Mouse (Mus musculus): ENCODE data around the gene Galnt3. TPM values are rescaled to one million over a fixed set of nuclear protein-coding genes. Genes with fewer than 3 reads are reported as not detected.
A peak's percentile ranks its signal among the peaks of the same experiment; 100 is the strongest.

The Galnt3 gene
- polyA plus RNA-seq, 1 experiment from 2014 or later: 0.85 TPM

DNA sequence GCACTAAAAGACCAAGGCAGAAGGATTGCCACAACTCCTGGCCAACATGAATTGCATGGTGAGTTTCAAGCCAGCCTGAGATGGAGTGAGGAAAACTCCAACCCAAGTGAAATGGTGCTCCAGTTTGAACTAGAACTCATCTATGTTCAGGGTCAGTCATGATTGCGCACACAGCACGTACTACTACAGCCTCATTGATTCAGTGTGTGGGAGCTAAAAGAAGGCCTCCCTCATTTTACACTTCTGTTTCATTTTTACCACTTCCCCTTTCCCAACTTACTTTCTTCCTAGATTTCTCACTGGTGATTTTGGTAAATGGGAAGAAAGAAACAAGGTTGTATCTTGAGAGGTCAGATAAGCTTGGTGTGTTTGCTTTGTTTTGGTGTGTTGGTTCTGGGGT, 17.5 kb upstream of the Galnt3 start:
- no peaks in the 10 kb centered on the region for H3K36me3 ChIP-seq
- 92% methylated on average over 2 of the region's 2 CpGs for WGBS
- no peak overlapping the region for H3K27ac ChIP-seq
- 0 out of 2 replicates have a peak, but pooled peaks cover 3% of the 10 kb centered on the region for H3K4me1 ChIP-seq (replicated peaks)
- H3K27me3 ChIP-seq (ENCODE audit: insufficient read depth, poor library complexity, severe bottlenecking): no peaks in the 10 kb centered on the region
- H3K9me3 ChIP-seq: no peaks in the 10 kb centered on the region
- DNase-seq (ENCODE audit: low spot score): no peak
- no peak overlapping the region for H3K4me3 ChIP-seq

DNA sequence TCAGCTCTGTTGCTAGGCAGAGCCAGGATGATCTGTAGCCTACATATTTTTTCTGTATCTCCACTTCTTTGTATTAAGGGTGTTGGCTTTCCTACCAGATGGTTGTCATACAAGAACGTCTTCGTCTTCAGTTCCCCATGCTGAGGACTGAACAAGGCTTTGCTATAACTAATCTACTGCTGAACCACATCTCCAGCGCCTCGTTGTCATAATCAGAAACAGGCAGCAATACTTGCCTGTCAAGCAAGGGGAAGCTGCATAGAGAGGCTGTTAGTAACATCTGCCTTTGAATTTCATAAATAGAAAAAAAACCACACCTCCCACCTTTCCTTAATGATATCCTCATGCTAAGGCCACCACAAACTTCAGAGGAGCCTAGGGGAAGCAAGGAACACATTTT, 15.5 kb upstream of the Galnt3 start:
- no peak for DNase-seq (ENCODE audit: low spot score)
- Histone ChIP-seq H3K27me3 (ENCODE audit: insufficient read depth, poor library complexity, severe bottlenecking) (no peaks in the 10 kb centered on the region), H3K27ac (no peak overlapping the region), H3K9me3 (no peaks in the 10 kb centered on the region), H3K4me3 (no peak overlapping the region), H3K4me1 (replicated peaks) (0 out of 2 replicates have a peak, but pooled peaks cover 3% of the 10 kb centered on the region), H3K36me3 (no peaks in the 10 kb centered on the region)
- 73% methylated on average over 4 of the region's 4 CpGs for WGBS

DNA sequence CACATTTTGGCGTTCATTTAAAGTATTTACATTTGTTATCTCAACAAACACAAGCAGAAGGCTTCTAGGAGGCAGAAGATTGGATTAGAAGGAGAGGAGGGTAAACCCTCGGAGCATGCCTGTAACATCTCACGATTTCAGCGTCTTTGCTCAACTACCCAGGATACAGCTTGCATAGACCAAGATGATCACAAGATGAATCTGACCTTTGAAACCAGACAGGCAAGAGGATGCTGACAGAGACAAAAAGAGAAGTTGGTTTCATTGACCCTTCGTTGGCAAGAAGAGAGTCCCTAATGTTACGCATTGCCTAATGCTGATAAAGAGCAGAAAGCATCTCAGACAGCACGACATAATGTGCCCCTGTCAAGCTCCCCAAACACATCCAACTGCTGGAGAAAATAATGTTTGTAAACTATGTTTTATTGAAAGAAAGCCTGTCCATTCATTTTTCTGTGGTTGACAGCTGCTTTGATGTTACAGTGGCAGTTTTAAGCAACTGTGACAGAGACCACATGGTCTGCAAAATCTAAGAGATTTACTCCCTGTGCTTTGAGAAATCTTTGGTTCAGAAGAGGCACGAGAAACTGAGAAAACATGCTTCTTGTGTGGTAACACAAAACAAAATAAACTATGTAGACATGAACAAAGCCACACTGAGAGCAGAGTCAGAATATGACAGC, 7.2 kb upstream of the Galnt3 start:
- no peak for DNase-seq (ENCODE audit: low spot score)
- H3K27me3 ChIP-seq (ENCODE audit: insufficient read depth, poor library complexity, severe bottlenecking): peaks cover 2% of the 10 kb centered on the region
- no peak overlapping the region for H3K27ac ChIP-seq
- H3K4me3 ChIP-seq: no peak overlapping the region
- H3K4me1 ChIP-seq (replicated peaks): no peaks in the 10 kb centered on the region
- H3K36me3 ChIP-seq: no peaks in the 10 kb centered on the region
- 80% methylated on average over 8 of the region's 8 CpGs for WGBS
- no peaks in the 10 kb centered on the region for H3K9me3 ChIP-seq

DNA sequence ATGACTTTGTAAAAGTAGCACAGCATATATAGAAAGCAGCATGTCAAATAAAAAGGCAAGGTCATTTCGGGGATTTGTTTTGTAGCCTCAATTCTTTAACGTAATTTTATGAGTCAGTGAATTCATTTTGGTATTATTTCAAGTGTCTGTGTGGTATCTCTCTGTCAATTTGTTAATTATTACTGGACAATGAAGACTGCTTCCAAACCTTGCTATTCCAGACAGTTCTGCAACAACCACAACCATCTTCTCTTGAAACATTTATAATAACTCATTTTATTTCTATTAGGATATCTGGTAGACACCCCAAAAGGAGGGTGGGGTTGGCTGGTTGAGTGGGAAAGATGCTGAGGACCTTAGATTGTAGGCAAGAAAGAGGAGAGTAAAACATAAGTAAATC, 4.1 kb upstream of the Galnt3 start:
- Histone ChIP-seq H3K36me3 (no peaks in the 10 kb centered on the region), H3K4me3 (no peak overlapping the region), H3K9me3 (no peaks in the 10 kb centered on the region), H3K27me3 (ENCODE audit: insufficient read depth, poor library complexity, severe bottlenecking) (peaks cover 33% of the 10 kb centered on the region), H3K4me1 (replicated peaks) (peaks cover 13% of the 10 kb centered on the region), H3K27ac (no peak overlapping the region)
- no peak for DNase-seq (ENCODE audit: low spot score)
- 96% methylated on average over 2 of the region's 2 CpGs for WGBS

DNA sequence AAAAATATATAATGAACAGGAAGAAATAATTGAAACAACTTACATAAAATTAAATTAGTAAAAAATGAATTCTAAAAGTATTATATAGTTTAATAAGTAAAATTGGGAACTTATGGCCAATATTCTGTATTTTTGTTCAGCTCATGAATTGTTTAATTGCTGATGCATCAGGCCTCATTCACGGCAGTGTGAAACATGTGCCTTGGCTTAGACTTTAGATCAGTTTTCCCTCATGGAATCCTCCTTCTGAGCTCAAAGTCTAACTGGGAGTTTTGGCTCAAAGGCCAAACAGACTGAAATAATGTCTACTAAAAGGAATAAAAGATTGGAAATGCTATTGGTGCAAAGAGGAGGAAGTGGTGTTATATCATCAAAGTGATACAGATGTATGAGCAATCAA, 2.7 kb upstream of the Galnt3 start:
- H3K36me3 ChIP-seq: no peaks in the 10 kb centered on the region
- no peak for DNase-seq (ENCODE audit: low spot score)
- no peak overlapping the region for H3K27ac ChIP-seq
- H3K4me3 ChIP-seq: no peak overlapping the region
- no peaks in the 10 kb centered on the region for H3K9me3 ChIP-seq
- WGBS: 87% methylated on average over 1 of the region's 1 CpGs
- H3K27me3 ChIP-seq (ENCODE audit: insufficient read depth, poor library complexity, severe bottlenecking): peaks cover 47% of the 10 kb centered on the region
- H3K4me1 ChIP-seq (replicated peaks): peaks cover 15% of the 10 kb centered on the region

DNA sequence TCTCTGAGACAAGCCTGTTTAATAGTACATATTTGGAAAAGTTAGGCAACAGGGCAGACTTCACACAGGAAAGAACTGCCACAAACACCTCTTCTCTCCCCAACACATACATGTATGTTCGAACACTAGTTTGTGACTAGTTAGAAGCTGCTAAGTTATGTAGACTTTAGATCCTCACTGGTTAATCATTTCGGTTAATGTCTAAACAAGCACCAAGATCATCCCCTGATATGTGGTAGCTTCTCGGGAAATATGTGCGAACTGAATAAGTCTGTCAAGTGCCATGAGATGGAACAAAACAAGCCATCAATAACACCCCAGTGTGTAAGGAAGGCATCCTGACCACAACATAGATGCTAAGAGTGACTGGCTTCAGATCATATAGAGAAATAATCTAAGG, 2.1 kb upstream of the Galnt3 start:
- WGBS: 88% methylated on average over 4 of the region's 4 CpGs
- Histone ChIP-seq H3K27me3 (ENCODE audit: insufficient read depth, poor library complexity, severe bottlenecking) (peaks cover 52% of the 10 kb centered on the region), H3K9me3 (no peaks in the 10 kb centered on the region), H3K4me1 (replicated peaks) (peaks cover 15% of the 10 kb centered on the region), H3K4me3 (no peak overlapping the region), H3K36me3 (no peaks in the 10 kb centered on the region), H3K27ac (no peak overlapping the region)
- DNase-seq (ENCODE audit: low spot score): no peak

DNA sequence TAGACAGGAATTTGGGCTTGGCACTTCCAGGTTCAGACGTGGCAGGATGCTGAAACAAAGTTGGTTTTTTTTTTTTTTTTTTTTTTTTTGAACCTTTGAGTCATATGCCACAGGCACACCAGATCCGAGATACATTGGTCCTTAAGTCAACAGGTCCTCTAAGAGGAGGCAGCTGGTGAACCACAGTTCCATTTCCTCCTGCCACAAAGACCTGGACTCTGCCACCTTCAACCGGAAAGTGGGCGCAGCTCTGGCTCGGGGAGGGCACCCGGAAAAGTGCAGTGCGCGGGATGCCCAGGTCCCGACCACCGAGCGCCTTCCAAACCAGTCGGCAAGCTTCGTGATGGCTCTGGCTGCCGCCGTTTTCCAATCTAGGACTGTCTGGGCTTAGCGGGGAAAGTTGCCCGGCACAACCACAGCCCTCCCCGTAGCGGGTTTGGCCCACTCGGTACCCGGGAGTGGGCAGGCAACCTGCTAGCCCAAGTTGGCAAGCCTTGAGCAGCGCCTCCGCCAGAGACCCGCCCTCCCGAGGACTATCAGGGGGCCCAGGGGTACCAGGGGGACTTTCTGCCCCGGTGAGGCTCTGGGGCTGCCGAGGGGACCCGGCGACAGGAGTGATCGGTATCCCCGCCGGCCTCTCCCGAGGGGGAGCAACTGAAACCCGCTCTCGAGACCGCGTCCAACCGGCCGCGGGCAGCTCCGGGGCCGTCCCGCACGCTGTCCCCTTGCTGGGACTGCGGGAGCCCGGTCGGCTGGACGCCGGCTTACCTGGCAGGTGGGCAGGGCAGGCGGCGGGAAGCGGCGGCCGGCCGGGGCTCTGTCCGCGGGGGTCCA, 821 bp downstream of the Galnt3 start:
- Histone ChIP-seq H3K4me1 (replicated peaks) (peaks cover 15% of the 10 kb centered on the region), H3K36me3 (no peaks in the 10 kb centered on the region), H3K9me3 (no peaks in the 10 kb centered on the region), H3K27me3 (ENCODE audit: insufficient read depth, poor library complexity, severe bottlenecking) (peaks cover 52% of the 10 kb centered on the region), H3K27ac (peak overlapping the region; percentile 82), H3K4me3 (peak overlapping the region; percentile 85)
- DNase-seq (ENCODE audit: low spot score): peak; percentile 61
- under 1% methylated on average over 55 of the region's 57 CpGs for WGBS

DNA sequence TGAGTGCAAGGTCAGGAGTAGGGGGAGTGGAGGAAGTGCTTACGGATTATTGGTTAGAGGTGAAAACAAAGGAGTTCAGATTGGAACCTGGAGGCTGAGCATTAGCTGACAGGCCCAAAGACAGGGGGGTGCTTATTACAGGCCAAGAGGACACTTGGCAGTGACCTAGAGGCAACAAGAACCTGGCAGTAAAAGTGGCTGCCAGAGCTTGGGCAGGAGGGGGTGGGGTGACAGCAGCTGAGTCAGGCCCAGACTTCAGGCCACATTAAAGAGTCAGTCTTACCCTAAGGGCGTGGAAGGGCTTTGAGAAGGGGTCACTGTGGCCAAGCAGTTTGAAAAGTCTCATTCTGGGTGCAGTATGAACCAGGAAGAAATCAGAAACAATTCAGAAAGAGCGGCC, 7.1 kb downstream of the Galnt3 start:
- Histone ChIP-seq H3K36me3 (no peaks in the 10 kb centered on the region), H3K9me3 (no peaks in the 10 kb centered on the region), H3K27me3 (ENCODE audit: insufficient read depth, poor library complexity, severe bottlenecking) (peaks cover 7% of the 10 kb centered on the region), H3K27ac (no peak overlapping the region), H3K4me3 (no peak overlapping the region), H3K4me1 (replicated peaks) (peaks cover 8% of the 10 kb centered on the region; the same call in 1 of the 2 replicates)
- WGBS: 75% methylated on average over 3 of the region's 3 CpGs
- no peak for DNase-seq (ENCODE audit: low spot score)

DNA sequence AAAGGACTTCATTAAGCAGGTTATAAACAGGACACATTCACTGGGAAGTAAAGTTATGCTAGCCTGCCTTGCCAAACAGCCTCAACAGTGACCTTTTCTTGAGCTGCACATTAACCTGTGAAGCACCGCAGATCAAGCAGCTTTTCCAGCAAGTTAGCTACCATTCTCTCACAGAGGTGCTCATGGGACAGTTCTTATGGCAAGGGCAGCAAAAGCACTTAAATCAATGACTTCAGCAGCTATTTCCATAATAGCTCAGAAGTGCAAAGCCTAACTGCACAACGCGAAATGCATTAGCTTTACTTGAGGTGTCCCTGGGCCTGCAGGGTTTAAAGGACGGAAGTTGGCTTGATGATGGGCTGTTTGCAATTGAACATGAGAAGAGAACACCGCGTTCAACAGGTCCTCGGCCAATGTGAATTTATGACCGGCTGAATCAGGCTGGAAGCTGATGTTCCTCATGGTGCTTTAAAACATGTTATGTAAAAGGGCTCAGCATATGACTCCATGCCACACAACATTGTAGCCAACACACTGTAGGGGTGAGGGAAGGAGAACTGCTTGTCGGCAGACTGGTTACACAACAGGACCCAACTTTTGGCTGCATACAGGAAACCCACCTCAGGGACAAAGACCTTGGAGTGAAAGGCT, 16.8 kb downstream of the Galnt3 start:
- H3K27ac ChIP-seq: no peak overlapping the region
- WGBS: 97% methylated on average over 9 of the region's 9 CpGs
- DNase-seq (ENCODE audit: low spot score): no peak

DNA sequence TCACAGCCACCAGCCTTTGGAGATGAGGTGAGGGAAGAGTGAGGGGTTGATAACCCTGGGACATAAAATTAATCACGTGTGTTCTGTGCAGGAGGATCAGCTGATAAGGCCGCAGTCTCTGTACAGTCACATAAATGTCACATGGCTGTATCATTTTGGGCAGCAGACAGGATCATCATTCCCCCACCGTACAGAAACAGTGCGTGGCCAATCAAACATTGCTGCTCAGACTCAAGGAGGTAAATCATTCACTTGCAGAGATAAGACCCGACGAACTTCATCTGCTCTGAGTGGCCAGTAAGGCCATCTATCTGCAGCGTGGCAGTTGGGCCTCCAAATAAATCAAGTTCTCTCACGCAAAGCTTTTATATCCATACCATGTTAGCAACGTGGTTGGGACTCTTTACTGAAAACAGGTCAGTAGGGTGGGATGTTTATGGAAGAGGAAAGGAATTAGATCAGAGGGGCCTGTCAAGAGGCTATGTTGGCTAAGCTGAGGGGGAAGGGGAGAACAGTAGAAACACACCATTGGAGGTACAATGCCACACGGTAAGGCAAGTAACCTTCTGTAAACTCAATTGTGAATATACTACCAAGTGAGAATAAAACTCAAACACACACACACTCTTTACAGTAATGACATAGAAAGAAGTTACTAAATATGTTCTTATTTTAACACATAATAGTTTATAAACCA, 20.9 kb downstream of the Galnt3 start:
- H3K4me3 ChIP-seq: no peak overlapping the region
- H3K27me3 ChIP-seq (ENCODE audit: insufficient read depth, poor library complexity, severe bottlenecking): no peaks in the 10 kb centered on the region
- H3K4me1 ChIP-seq (replicated peaks): peaks cover 5% of the 10 kb centered on the region; the same call in 1 of the 2 replicates
- 92% methylated on average over 10 of the region's 10 CpGs for WGBS
- no peaks in the 10 kb centered on the region for H3K9me3 ChIP-seq
- DNase-seq (ENCODE audit: low spot score): no peak
- H3K27ac ChIP-seq: no peak overlapping the region
- no peaks in the 10 kb centered on the region for H3K36me3 ChIP-seq

More for the DNA sequence above, 16.8 kb downstream of the Galnt3 start:
- H3K4me1 ChIP-seq (replicated peaks): no peaks in the 10 kb centered on the region
- no peaks in the 10 kb centered on the region for H3K36me3 ChIP-seq
- no peak overlapping the region for H3K4me3 ChIP-seq
- H3K9me3 ChIP-seq: no peaks in the 10 kb centered on the region
- H3K27me3 ChIP-seq (ENCODE audit: insufficient read depth, poor library complexity, severe bottlenecking): no peaks in the 10 kb centered on the region

DNA sequence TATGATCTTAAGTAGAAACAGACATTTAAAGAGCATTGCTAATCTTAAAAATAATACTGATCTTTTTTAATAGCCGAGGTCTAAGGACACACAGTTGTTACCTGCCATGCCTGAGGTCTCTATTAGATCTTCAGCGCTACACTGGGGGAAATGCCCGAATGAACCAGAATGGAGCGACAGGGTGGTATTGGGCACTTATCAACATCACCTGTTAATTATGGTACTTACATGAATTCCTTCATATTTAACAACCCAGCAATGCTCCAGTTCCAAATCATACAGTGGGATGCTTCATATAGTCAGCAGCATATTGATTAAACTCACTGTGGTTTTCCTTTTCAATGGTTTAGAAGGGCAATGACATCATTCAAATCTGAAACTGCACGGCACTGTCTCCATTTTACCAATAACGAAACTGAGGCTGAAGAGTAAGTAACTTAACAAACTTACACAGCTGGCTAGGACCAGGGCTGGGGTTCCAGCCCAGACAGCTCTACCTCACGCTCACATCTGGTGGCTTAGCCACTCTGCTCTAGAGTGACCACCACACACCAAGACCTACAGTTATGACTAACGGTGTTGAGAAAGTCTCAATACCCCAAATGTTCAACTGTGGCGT, 23.0 kb downstream of the Galnt3 start:
- no peak overlapping the region for H3K4me3 ChIP-seq
- H3K27ac ChIP-seq: no peak overlapping the region
- no peak for DNase-seq (ENCODE audit: low spot score)
- peaks cover 14% of the 10 kb centered on the region for H3K4me1 ChIP-seq (replicated peaks)
- H3K9me3 ChIP-seq: no peaks in the 10 kb centered on the region
- no peaks in the 10 kb centered on the region for H3K36me3 ChIP-seq
- no peaks in the 10 kb centered on the region for H3K27me3 ChIP-seq (ENCODE audit: insufficient read depth, poor library complexity, severe bottlenecking)
- WGBS: 93% methylated on average over 9 of the region's 9 CpGs

DNA sequence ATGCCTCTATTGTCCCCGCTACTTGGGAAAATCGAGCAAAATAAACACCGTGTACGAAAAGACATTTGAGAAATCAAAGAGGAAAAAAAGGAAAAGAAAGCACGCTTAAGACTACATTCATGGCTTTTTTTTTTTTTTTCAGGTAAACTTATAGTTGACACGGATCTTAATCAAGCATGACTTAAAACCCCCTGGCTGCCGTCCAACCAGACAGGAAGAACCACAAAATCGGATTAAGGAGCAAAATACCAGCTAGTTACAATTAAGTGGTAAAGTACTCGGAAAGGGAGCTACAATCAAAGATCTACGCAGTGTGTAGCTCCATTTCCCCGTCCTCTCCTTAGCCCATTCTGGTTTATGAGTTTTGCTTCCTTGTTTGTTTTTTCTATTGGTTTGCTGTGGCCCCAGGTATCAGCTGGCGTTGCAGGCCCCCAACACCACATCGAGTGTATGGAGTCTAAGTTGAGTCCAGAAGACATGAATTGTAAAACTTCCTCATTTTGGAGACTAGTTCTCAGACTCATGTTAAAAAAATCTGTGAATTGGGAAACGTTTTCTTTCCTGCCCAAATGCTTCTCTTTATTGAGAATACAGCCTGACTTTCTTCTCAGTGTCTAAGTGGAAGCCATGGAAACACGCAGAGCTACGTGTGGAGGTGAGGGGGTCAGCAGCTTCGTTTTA, 24.0 kb downstream of the Galnt3 start:
- H3K9me3 ChIP-seq: no peaks in the 10 kb centered on the region
- H3K36me3 ChIP-seq: no peaks in the 10 kb centered on the region
- no peak overlapping the region for H3K27ac ChIP-seq
- peaks cover 18% of the 10 kb centered on the region for H3K4me1 ChIP-seq (replicated peaks)
- no peak overlapping the region for H3K4me3 ChIP-seq
- WGBS: 70% methylated on average over 17 of the region's 17 CpGs
- DNase-seq (ENCODE audit: low spot score): no peak
- no peaks in the 10 kb centered on the region for H3K27me3 ChIP-seq (ENCODE audit: insufficient read depth, poor library complexity, severe bottlenecking)

All from hindbrain, embryonic 10.5 days (tissue).